Mouse (Mus musculus) lung, adult 2 months (tissue): ENCODE results near the gene Mul1.

Source experiments
- CTCF ChIP-seq: fragments of 200-500 bp; IDR thresholded peaks from 2 replicates; pipeline ENCODE4 v1.5.1; 2011; ENCODE audit warnings: mild to moderate bottlenecking, low read length, control low read depth; ENCODE audit not compliant: insufficient read depth
- POLR2A ChIP-seq: fragments of 200-500 bp; IDR thresholded peaks from 2 replicates; pipeline ENCODE4 v1.6.1; 2011; ENCODE audit warnings: low read depth, mild to moderate bottlenecking, control low read depth, low read length, borderline replicate concordance; ENCODE audit errors: extremely low read depth

DNA sequence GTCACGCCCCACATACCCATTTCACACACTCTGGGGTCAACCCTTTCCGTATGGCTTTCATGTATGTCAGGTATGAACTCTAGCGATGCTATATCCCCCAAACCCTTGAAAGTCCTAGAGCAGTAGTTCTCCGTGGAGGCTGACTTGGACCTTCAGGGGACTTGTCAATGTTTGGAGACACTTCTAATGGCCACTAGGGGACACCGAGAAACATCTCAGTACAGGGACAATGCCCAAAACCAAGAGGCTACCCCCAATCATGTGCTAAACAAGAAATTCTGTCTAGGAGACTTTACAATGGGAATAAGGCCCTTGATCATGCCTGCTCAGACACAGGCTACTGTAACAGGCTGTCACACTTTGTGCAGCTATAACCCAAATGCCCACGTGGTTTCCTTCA lies 32.2 kb downstream of the Mul1 start:
- TF ChIP-seq CTCF (no peak), POLR2A (no peak)
